Mouse (Mus musculus): Measurements from ENCODE around the gene Defa25.
"Not testable (repeated sequence)": the region's sequence is repeated elsewhere in the genome, so short reads cannot be mapped to it uniquely, and the experiment has no call there.

Gene Defa25

DNA sequence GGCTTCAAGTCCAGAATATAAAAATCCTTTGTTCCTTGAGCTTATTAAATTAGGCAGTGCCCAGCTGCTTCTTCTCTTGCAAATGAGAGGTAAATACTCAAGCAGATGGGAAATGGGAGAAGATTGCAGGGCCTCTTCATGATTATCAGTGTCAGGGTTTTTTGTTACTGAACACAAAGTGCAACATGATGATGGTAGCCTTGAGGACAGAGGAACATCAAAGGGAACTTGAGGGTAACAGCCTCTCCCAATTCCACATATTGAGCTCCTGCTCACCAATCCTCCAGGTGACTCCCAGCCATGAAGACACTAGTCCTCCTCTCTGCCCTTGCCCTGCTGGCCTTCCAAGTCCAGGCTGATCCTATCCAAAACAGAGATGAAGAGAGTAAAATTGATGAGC, at the start of gene Defa25:
Gene Defa25 (plus strand): TSS at position 301 of the 400 bp plus-strand sequence.
- DNase-seq (ENCODE audit: low read depth): not testable (repeated sequence)

DNA sequence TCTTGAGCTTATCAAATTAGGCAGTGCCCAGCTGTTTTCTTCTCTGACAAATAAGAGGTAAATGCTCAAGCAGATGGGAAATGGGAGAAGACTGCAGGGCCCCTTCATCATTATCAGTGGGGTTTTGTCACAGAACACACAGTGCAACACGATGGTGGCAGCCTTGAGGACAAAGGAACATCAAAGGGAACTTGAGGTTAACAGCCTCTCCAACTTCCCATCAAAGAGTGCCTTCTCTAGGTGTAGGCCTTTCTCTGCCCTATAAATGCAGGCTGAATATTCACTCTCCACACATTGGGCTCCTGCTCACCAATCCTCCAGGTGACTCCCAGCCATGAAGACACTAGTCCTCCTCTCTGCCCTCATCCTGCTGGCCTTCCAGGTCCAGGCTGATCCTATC, 29.5 kb upstream of the Defa25 start, which contains the start of gene Defa23:
Gene Defa23 (plus strand): TSS at position 301 of the 400 bp plus-strand sequence.
- not testable (repeated sequence) for DNase-seq (ENCODE audit: low read depth)

DNA sequence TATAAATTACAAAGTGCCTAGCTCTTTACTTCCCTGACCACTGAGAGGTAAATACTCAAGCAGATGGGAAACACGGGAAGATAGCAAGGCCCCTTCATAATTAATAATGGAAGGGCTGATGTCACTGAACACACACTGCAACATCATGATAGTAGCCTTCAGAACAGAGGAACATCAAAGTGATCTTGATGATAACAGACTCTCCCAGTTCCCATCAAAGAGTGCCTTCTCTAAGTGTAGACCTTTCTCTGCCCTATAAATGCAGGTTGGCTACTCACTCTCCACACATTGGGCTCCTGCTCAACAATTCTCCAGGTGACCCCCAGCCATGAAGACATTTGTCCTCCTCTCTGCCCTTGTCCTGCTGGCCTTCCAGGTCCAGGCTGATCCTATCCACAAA, 19.5 kb upstream of the Defa25 start, which contains the start of gene Defa35:
Gene Defa35 (plus strand): TSS at position 301 of the 400 bp plus-strand sequence.
- DNase-seq (ENCODE audit: low read depth): not testable (repeated sequence)

DNA sequence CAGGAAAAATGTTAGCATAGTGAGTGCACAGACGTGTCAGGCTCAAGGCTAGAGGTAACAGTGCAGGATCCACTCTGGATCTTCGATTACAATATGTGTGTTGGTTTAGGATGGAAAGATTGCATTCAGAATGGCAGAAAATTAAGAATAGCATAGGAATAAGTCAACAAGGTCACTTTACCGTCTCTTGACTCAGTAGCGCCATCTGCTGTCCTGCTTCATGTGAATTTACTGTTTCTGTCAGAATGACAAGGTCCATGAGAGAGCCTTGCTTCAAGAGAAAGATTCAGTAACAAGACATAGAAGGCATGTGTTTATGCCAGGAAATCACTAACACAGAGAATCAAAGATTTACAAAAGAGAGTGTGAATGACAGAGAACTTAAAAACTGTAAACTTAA, 8.9 kb downstream of the Defa25 start:
- peak; percentile 60 for DNase-seq (ENCODE audit: low read depth)

DNA sequence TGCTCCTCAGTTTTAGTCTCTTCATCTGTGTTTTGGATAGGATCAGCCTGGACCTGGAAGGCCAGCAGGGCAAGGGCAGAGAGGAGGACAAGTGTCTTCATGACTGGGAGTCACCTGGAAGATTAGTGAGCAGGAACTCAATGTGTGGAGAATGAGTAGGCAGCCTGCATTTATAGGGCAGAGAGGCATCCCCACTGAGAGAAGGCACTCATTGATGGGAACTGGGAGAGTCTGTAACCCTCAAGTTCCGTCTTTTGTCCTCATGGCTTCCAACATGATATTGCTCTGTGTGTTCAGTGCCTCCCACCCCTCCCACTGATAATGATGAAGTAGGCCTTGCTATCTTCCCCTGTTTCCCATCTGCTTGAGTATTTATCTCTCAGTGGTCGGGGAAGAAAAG, 11.7 kb downstream of the Defa25 start, which contains the start of gene Gm14851:
Gene Gm14851 (minus strand): TSS at position 101 of the 400 bp plus-strand sequence.
- not testable (repeated sequence) for DNase-seq (ENCODE audit: low read depth)

DNA sequence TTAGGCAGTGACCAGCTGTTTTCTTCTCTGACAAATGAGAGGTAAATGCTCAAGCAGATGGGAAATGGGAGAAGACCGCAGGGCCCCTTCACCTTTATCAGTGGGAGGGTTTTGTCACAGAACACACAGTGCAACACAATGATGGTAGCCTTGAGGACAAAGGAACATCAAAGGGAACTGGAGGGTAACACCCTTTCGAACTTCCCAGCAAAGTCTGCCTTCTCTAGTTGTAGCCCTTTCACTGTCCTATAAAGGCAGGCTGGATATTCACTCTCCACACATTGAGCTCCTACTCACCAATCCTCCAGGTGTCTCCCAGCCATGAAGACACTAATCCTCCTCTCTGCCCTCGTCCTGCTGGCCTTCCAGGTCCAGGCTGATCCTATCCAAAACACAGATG, 50.1 kb downstream of the Defa25 start, which contains the start of gene Defa30:
Gene Defa30 (plus strand): TSS at position 301 of the 400 bp plus-strand sequence.
- not testable (repeated sequence) for DNase-seq (ENCODE audit: low read depth)
